Mouse (Mus musculus) midbrain, embryonic 11.5 days (tissue): Measurements from ENCODE around the gene Cd151. TPM values are rescaled to one million over a fixed set of nuclear protein-coding genes. Genes with fewer than 3 reads are reported as not detected.

Experiments used
- ATAC-seq: fragments of 200-750 bp; cut with Nextera tagmentation; 2 replicates; pipeline ENCODE4 v1.8.0; 2017; ENCODE audit warnings: moderate TSS enrichment, moderate library complexity; ENCODE audit not compliant: low FRiP score
- DNase-seq: peaks from one replicate; pipeline ENCODE4 v3.0.0; 2015; ENCODE audit warnings: low spot score; ENCODE audit errors: missing footprints
- H3K27ac ChIP-seq: fragments of 300-500 bp; sonication (generic); 2 replicates; pipeline ENCODE4 v1.5.1; 2014; ENCODE audit warnings: low read depth, low read length
- H3K27me3 ChIP-seq: fragments of 300-500 bp; sonication (generic); 2 replicates; pipeline ENCODE4 v1.6.1; 2014; ENCODE audit warnings: mild to moderate bottlenecking, low read length, moderate library complexity, mixed read lengths; ENCODE audit not compliant: control insufficient read depth, insufficient read depth
- H3K36me3 ChIP-seq: fragments of 300-500 bp; sonication (generic); 2 replicates; pipeline ENCODE4 v1.6.1; 2014; ENCODE audit warnings: mild to moderate bottlenecking, low read length, moderate library complexity, mixed read lengths; ENCODE audit not compliant: control insufficient read depth, insufficient read depth
- H3K4me1 ChIP-seq: fragments of 300-500 bp; sonication (generic); 2 replicates; pipeline ENCODE4 v1.6.1; 2014; ENCODE audit warnings: low read length; ENCODE audit not compliant: control insufficient read depth, insufficient read depth
- H3K4me2 ChIP-seq: fragments of 300-500 bp; sonication (generic); 2 replicates; pipeline ENCODE4 v1.6.1; 2014; ENCODE audit warnings: mild to moderate bottlenecking, moderate library complexity
- H3K4me3 ChIP-seq: fragments of 300-500 bp; sonication (generic); 2 replicates; pipeline ENCODE4 v1.5.1; 2014; ENCODE audit warnings: low read depth, low read length
- H3K9ac ChIP-seq: fragments of 300-500 bp; sonication (generic); 2 replicates; pipeline ENCODE4 v1.6.1; 2014; ENCODE audit warnings: low read length
- H3K9me3 ChIP-seq: fragments of 300-500 bp; sonication (generic); 2 replicates; pipeline ENCODE4 v1.6.1; 2016; ENCODE audit warnings: low read length; ENCODE audit not compliant: control insufficient read depth
- WGBS: fragments of 180-500 bp; shearing (Covaris S2); extraction: QIAGEN DNeasy Blood & Tissue Kit; methylation state at CpG from one replicate; pipeline ENCODE4 v1.1.7; 2014; 5-methylcytosine and 5-hydroxymethylcytosine counted together
- polyA plus RNA-seq: library from polyadenylated mRNA; unstranded; fragments of >200 nt; fragmentation: Nextera tagmentation; extraction: Ambion mirVana; gene quantifications from 2 replicates; pipeline ENCODE4 v1.2.1, GENCODE M21; 2014

Cd151 gene
- polyA plus RNA-seq, 1 experiment from 2014 or later, result 36.6 TPM

DNA sequence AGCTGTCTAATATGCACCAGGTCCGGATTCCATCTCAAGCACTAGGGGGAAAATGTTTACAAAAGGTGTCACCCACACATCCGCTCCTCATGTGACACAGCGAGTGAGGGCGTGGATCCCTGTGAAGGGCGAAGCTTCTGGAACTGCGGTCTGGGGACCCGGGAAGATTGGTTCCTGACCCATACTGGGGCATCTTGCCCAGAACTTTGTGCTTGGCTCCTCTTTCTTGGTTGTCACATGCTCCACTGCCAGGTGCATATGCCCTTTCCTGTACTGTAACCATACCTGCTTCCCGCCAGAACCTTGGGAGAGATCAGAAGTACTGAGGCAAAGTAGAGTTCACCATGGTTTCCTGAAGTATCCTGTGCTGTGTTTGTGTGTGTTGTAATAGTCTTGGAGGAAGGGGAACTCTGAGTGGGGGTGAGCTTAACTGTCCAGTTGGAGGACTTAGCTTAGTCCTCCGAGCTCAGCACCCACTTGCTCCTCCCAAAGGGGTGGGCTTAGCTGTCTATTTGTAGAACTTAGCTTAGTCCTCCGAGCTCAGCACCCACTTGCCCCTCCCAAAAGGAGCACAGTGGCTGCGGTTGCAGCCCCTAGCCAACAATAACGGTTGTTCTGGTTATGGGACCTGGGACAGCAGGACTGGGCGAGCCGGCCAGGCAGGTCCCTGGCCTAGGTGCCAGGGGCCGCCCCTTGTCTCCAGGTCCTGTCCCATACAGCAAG, 6.6 kb upstream of the Cd151 start, which contains the start of gene Cracr2b:
Cracr2b (plus strand) TSS at position 704 of the 723 bp plus-strand sequence.
- Histone ChIP-seq H3K4me1 (peaks cover 18% of the 10 kb centered on the region), H3K9ac (peak within 1 kb of the TSS; percentile 34; the same call in 1 of the 2 replicates), H3K27ac (no peak within 1 kb of the TSS), H3K4me2 (peak within 1 kb of the TSS; percentile 43), H3K4me3 (peak within 1 kb of the TSS; percentile 35), H3K9me3 (no peaks in the 10 kb centered on the region), H3K27me3 (peaks cover 58% of the 10 kb centered on the region), H3K36me3 (no peaks in the 10 kb centered on the region)
- no peak for ATAC-seq
- WGBS, result 77% methylated on average over 15 of the region's 15 CpGs
- no peak for DNase-seq

- Histone ChIP-seq H3K27ac (no peak overlapping the region), H3K9ac (peak overlapping the region; percentile 34; the same call in 1 of the 2 replicates), H3K27me3 (peaks cover 67% of the 10 kb centered on the region), H3K9me3 (no peaks in the 10 kb centered on the region), H3K4me3 (peak overlapping the region; percentile 35), H3K4me2 (peak overlapping the region; percentile 43), H3K36me3 (no peaks in the 10 kb centered on the region), H3K4me1 (peaks cover 10% of the 10 kb centered on the region)
- DNase-seq, result peak; percentile 86
- WGBS, result 3% methylated on average over 52 of the region's 59 CpGs
- no peak for ATAC-seq
Measured at GRCm38 (mm10) chr7:141461521-141462332, 5.5 kb upstream of the Cd151 start.

DNA sequence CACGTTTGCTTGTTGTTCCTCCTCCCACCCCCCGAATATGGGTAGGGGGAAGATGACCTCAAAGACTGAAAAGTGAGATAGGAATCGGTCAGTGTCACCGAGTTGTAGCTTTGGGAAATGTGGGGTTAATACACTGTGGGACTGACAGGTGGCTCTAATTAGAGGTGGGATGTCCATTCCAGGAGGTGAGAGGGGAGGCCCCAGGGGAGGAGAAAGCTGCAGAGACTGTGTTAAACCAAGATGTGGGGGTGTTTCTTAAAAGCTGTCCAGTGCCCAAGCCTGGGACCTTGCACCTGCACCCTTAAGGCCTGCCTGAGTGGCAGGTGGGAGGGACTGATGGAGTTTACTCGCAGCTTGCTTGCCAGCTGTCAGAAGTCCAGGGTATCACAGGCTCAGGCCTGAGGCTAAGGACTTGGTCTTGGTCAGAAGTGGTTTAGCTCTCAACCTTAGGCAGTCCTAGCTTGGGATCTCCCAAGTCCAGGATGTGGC, 4.8 kb upstream of the Cd151 start:
- Histone ChIP-seq H3K9me3 (no peaks in the 10 kb centered on the region), H3K27ac (no peak overlapping the region), H3K9ac (no peak overlapping the region), H3K36me3 (no peaks in the 10 kb centered on the region), H3K4me2 (peak overlapping the region; percentile 43; the same call in 1 of the 2 replicates), H3K4me3 (peak overlapping the region; percentile 35; the same call in 1 of the 2 replicates), H3K4me1 (peaks cover 13% of the 10 kb centered on the region), H3K27me3 (peaks cover 71% of the 10 kb centered on the region)
- DNase-seq (peak; percentile 84), ATAC-seq (no peak)
- 17% methylated on average over 5 of the region's 5 CpGs for WGBS

- no peak overlapping the region for H3K9ac ChIP-seq
- WGBS, result 19% methylated on average over 12 of the region's 12 CpGs
- H3K4me3 ChIP-seq, result no peak overlapping the region; the same call in 1 of the 2 replicates
Measured at GRCm38 (mm10) chr7:141463824-141464602, 3.2 kb upstream of the Cd151 start.

GRCm38 (mm10) chr7:141464603-141465201, 2.5 kb upstream of the Cd151 start:
- Histone ChIP-seq H3K9ac (no peak overlapping the region), H3K36me3 (no peaks in the 10 kb centered on the region), H3K4me1 (peaks cover 31% of the 10 kb centered on the region), H3K27me3 (peaks cover 71% of the 10 kb centered on the region), H3K4me2 (peak overlapping the region; percentile 6; the same call in 1 of the 2 replicates), H3K9me3 (no peaks in the 10 kb centered on the region), H3K4me3 (peak overlapping the region; percentile 14; the same call in 1 of the 2 replicates), H3K27ac (no peak overlapping the region)
- 3% methylated on average over 38 of the region's 38 CpGs for WGBS
- no peak for ATAC-seq
- peak; percentile 89 for DNase-seq

More at GRCm38 (mm10) chr7:141463824-141464602, 3.2 kb upstream of the Cd151 start:
- peaks cover 25% of the 10 kb centered on the region for H3K4me1 ChIP-seq
- no peaks in the 10 kb centered on the region for H3K9me3 ChIP-seq
- H3K27me3 ChIP-seq, result peaks cover 71% of the 10 kb centered on the region
- no peak overlapping the region for H3K4me2 ChIP-seq
- no peak overlapping the region for H3K27ac ChIP-seq
- H3K36me3 ChIP-seq, result no peaks in the 10 kb centered on the region
- ATAC-seq, result no peak
- DNase-seq, result peak; percentile 84

GRCm38 (mm10) chr7:141465388-141466044, 1.7 kb upstream of the Cd151 start:
- no peak for ATAC-seq
- 48% methylated on average over 8 of the region's 10 CpGs for WGBS
- Histone ChIP-seq H3K27me3 (peaks cover 65% of the 10 kb centered on the region), H3K4me3 (0 out of 2 replicates have a peak overlapping the region, but pooled peaks have one; percentile 14), H3K4me2 (no peak overlapping the region), H3K4me1 (peaks cover 31% of the 10 kb centered on the region), H3K27ac (no peak overlapping the region), H3K9ac (no peak overlapping the region), H3K9me3 (no peaks in the 10 kb centered on the region), H3K36me3 (peaks cover 2% of the 10 kb centered on the region; the same call in 1 of the 2 replicates)
- no peak for DNase-seq

GRCm38 (mm10) chr7:141466045-141466394, 1.2 kb upstream of the Cd151 start:
- H3K4me3 ChIP-seq, result no peak overlapping the region

More at GRCm38 (mm10) chr7:141466045-141466394, 1.2 kb upstream of the Cd151 start:
- H3K4me2 ChIP-seq, result no peak overlapping the region
- H3K4me1 ChIP-seq, result peaks cover 31% of the 10 kb centered on the region
- no peak overlapping the region for H3K9ac ChIP-seq
- ATAC-seq, result no peak
- peaks cover 2% of the 10 kb centered on the region; the same call in 1 of the 2 replicates for H3K36me3 ChIP-seq
- no peaks in the 10 kb centered on the region for H3K9me3 ChIP-seq
- WGBS, result 79% methylated on average over 7 of the region's 7 CpGs
- no peak overlapping the region for H3K27ac ChIP-seq
- H3K27me3 ChIP-seq, result peaks cover 60% of the 10 kb centered on the region
- DNase-seq, result no peak
